Mouse (Mus musculus) spleen, postnatal 10 days (tissue): ENCODE data around the gene Aox2.

ENCODE experiments used
- DNase-seq, 2 experiments: peaks; one replicate each; pipeline ENCODE4 v3.0.0; 2021 to 2022; ENCODE audit warnings: low spot score in 2 of 2

Aox2 gene

DNA sequence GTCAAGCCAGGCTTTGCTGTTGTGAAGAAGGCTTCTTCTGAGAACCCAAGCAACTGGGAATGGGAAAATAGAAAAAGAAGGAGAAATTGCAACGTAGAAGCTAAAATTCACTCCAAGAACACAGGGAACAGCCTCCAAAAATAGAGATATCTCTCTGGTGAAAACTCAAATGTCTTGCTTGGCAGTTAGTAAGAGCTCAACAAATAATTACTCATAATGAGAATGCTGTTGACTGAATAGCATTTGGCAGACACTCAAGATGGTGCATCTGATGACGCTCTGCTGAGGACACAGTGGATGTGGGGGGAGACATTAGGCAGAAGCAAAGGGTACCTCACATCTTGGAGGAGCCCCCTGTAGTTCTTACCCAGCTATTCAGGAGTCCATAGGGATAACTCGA is 10.0 kb downstream of the Aox2 start:
- DNase-seq, result no peak

DNA sequence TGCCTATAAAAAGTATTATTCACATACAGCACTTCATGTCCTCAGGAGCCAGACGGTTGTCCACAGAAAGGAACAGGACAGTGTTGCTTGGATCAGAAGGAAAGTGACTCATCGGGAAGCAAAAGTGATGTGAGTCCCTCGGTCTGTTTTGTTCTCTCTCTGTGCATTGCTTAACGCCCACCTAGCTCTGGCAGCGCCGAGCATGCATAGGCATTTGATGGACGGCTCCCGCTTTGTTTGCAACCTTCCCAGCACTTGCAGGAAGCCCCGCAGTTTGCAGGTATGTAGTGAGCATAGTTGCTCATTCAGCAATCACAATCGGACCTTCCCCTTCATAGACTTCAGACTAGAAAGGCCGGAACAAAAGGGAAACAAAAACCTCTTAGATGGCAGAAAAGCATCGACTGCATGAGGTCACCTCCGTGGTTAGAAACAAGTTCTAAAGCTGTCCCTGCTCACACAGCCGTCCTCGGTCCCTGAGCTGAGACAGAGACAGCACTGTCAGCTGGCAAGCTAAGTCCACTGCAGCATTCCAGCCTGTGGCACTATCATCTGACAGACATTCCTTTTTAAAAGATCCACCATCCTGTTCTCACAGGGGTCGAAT is 11.8 kb downstream of the Aox2 start:
- DNase-seq, result no peak

DNA sequence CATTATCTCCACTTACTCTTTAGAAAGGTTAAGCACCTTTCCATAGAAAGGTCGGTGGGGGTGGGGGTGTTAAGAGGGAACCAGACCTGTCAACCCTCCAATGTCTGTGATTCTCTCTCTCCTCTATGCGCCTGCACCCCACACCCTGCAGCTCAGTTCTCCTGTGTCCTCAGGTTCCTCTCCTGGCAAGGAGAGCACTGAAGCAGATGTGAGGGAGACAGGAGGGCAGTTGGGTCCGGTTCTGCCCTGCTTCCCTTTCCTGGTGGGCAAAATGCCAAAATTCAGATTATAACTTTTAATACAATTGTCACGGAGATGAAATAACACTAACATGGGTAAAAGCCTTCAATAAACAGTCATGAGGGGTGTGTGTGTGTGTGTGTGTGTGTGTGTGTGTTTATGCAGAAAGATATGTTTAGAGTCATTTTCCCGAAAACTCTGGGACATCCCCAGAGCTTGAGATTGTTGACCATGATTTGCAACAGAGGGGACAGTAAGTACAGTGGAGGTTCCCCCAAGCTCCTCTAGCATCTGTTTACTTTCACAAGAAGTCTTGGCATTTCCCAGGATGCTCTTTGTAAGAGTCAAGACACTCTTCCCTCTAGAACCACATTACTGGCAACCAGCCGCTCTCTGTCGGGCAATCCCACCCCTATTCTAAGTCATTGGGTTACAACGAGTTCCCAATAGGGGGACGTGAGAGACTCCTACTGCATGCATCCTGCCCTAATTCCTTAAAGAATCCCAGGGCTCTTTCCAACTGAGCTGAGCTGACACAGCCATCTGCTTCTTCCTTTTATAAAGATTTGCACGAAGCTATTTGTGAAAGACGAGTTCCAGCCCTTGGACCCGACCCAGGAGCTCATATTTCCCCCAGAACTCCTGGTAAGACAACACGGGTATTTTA is 13.5 kb downstream of the Aox2 start:
- DNase-seq, result no peak

DNA sequence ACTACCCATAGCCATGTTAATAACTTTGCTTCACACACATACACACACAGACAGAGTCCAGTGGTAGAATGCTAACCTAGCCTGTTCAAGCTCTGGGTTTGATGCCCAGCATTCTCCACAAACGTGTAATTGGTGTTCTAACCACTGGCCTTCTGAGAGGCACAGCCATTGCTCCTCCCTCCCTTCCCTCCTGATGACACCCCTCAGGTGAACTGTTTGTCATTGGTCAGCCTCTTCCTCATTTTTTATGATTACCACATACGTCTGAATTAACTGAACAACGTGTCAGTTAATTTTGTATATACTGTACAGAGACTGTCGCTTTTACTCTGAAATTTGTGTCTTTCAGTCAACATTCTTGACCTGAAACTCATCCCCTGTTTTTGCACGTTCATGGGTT is 16.6 kb downstream of the Aox2 start:
- no peak for DNase-seq

DNA sequence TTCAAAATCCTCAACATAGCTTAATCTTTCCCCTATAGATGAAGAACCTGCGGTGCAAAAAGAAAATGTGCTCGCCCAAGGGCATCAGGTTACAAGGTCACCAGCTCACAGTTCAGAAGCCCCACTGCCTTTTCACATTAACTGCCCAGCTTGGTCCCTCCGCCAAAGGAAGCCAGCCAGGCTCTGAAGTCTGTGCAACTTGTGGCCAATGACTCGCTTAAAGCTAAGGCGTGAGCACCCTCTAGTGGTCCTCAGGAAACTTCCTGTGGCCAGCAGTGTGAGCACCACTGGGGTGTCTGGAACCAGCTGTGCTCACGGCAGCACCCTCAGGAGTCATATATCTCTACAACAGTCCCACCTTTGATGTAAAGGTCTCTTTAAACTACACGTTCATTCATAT is 18.2 kb downstream of the Aox2 start:
- DNase-seq, result peak; percentile 45 to 80

DNA sequence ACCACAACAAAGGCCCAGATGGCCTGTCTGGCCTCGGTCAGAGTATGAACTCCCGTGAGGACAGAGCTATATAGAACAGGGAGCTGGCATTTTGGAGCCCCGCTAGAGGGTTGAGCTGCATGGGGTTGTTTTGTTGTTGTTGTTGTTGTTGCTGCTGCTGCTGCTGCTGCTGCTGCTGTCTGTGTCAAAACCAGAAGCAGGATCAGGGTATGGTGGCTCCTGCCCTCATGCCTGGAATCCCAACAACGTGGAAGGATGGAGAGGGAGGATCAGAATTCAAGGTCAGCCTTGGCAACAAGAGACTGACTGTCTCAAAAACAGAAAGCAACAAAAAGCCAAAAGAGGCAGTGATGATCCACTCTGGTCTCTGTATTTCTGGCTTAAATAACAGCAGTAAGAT is 18.7 kb downstream of the Aox2 start:
- no peak for DNase-seq

DNA sequence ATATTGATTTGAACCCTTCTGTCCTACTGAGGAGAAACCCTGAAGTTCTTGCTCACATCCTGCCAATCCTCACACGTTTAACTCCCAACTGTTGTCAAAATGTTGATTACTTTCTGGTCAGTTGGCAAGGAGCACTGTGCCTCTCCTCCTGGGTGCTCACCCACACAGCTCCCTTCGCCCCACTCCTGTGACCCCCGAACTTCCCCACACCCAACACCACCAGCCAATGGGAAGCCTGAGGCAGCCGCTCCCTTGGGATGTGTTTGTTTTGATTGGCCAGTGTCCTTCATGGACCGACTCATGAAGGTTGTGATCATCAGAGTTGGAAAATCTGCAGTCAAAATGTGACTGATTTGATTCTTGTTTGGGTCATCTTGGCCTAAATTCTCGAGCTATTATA is 20.2 kb downstream of the Aox2 start:
- DNase-seq, result no peak

DNA sequence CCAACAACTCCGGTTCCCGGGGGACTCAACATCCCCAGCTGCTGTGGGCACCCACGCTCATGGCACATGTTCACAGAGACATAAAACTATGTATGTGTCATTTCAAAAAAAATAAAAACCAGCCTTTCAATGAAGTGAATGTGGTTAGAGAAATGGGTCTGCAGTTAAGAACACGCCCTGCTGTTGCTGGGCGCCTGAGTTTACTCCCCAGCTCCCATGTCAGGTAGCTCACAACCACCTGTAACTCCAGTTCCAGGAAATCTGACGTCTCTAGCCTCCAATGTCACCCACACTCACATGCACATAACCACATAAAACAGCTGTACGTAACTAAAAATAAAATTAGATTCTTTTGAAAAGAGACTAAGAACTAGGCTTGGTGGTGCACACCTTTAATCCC is 22.9 kb downstream of the Aox2 start:
- DNase-seq, result no peak

DNA sequence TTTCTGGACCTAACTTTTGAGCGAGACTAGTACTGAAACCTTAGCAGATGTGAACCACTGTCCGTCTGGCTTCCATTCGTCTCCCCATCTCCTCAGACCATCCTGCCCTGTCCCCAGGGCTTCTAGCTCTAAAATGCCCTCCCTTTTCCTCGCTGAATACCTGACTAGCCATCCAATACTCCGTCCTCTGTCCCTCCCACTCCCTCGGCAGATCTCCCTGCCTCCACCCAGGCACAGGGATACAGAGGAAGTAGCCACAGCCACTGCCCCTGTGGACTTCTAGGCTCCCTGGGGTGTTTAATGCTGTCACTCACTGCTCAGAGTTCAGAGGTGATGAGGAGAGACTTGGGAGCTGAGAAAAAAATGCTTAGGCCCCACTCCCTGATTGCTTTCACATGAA is 23.9 kb downstream of the Aox2 start:
- no peak for DNase-seq

DNA sequence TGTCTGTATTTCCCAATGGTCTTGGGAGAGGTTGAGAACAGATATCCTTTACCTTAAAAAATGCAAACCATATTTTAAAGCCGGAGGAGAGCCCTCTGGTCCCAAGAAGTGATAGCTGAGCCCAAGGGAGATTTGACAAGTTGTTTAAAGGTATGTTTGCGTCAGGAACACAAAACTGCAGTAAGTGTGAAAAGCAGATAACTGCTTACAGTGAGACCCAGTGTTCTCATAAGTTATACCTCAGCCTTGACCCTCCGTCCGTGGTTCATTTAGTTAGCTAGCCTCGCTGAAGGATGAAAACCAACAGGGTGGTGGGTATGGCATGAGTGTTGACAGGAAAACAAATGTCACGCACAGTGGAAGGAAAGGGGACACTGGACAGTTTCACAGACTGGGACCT is 24.9 kb downstream of the Aox2 start:
- peak in 1 of 2 experiments; percentile 7 for DNase-seq

DNA sequence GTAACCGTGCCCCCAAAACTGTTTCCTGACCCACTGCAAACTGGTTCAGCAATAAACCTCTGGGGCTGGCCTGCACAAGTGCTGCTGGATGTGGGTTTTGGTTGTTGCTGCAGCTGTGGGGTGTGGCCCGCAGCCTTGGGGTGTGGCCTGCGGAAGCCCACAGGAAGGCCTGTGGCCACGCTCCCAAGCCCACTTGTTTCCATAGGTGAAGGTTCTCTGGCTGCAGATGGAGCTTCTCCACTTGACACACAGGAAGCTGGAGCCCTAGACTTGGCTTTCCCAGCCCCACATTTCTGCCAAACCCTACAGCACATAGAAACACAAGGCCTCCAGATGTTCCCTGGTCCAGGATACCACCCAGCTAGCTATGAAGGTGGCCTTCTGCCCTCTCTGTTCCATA is 25.6 kb downstream of the Aox2 start:
- peak; percentile 16 to 64 for DNase-seq

DNA sequence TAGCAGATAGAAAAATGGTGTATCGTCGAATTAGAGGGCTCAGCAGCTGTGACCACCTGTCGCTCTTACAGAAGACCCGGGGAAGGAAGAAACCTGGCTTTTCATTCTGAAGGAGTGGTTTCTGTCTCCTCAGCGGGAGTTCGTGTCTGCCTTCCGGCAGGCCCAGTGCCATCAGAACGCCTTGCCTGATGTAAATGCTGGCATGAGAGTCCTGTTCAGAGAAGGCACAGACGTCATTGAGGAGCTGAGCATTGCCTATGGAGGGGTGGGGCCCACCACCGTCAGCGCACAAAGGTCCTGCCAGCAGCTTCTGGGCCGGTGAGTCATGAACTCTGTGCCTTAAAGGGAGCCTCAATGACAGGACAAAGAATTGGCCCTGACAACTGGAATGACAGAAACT is 26.2 kb downstream of the Aox2 start:
- DNase-seq, result peak in 1 of 2 experiments; percentile 16

DNA sequence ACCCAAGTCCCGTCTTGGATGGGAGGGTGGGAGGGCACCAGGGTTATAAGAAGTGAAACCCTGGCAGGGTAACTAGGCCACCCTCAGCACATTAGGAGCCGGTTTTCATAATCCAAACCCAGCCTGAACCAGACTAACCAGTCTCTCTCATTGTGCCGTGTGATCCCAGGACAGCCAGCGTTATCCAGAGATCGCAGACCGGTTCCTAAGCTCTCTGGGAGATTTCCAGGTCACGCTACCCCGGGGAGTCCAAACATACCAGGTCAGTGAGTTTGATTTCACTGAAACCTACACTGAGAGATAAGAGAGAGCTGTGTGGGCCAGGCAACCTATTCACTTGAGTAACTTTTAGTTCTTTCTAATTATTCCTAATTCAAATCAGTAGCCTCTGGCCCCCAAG is 29.1 kb downstream of the Aox2 start:
- DNase-seq, result peak in 1 of 2 experiments; percentile 5

DNA sequence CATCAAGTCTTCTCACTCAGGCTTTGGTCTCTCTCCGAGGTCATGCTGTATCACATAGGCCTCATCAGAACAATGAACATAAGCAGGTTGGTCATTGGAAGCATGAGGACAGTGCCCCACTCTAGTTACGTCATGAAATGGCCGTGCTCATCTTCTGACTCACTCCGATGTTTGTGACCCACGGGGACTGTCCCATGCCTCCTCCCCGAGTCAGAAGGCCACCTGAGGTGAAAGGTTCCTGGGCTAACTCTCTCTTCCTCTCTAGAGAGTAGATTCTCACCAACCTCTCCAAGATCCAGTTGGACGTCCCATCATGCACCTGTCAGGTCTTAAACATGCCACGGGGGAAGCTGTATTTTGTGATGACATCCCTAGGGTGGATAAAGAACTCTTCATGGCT is 30.5 kb downstream of the Aox2 start:
- peak in 1 of 2 experiments; percentile 2 for DNase-seq

DNA sequence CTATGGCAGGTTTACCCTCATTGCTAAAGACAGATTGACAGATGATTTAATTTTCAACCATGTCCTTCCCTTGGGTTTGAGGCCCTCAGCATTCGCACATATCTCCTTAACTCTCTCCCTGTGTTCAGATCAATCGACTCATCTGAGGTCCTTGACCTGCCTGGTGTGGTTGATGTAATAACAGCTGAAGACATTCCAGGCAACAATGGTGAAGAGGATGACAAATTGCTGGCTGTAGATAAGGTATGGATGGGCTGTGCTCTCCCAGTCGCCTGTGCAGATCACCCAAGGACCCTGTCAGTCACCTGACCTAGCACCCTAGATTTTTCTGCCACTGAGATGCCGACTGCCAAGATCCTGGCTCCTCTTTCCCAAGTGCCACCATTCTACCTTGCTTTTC is 31.7 kb downstream of the Aox2 start:
- peak in 1 of 2 experiments; percentile 1 for DNase-seq

DNA sequence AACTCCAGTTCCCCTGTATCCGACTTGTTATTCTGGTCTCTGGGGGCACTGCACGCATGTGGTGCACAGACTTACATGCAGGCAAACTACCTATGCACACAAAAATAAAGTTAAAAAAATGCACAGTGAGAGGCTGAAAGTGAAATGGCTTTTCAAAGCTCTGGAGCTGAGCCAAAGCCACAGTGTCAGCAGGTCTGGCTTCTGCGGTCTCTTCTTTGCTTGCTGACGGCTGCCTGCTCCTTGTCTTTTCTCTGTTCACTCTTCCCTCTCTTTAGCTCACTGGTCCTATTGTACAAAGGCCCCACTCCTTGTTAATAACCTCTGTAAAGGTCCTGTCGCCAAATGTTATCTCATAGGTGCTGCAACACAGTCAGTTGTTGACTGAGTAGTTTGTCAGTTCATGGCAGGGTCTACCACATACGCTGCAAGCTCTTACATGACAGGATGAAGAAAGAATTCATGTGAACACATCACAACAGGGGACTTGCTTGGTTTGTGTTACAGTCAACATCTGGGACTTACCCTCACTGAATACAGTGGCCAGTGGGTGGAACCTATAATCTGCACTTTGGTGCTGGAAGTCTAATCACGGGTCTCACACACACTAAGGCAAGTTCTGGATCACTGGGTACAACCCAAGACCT is 33.2 kb downstream of the Aox2 start:
- DNase-seq, result peak in 1 of 2 experiments; percentile 19

DNA sequence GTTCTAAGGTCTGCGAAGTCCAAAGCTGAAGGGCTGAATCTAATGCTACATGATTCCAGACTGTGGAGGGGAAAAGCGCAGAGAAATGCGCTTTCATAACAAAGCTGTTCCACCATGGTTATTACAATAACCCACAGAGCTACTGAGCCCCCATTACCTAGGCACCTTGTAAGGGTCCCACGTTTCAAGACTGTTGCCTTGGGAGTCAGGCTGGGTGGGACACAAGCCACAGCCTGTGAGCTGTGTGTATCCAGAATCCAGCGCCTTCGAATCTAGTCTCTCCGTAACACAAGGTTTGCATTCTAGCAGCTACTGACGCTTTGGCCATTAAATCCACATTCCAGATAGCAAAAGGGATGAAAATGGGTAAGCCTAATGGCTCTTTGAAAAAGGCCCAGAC is 35.0 kb downstream of the Aox2 start:
- no peak for DNase-seq

DNA sequence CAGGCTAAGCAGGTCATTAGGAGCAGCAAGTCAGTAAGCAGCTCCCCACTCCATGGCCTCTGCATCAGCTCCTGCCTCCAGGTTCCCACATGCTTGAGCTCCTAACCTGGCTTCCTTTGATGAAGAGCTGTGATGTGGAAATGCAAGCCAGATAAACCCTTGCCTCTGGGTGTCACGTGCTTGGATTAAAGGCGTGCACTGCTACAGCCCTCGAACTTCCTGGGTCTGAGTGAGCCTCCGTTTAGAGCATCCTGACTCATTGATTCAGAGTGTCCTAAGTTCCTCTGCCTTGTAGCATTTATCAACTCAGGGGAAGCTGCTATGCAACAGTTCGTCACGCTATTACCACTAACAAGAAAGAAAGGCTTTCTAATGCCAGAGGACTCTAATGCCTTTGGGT is 37.4 kb downstream of the Aox2 start:
- DNase-seq, result peak in 1 of 2 experiments; percentile 5

DNA sequence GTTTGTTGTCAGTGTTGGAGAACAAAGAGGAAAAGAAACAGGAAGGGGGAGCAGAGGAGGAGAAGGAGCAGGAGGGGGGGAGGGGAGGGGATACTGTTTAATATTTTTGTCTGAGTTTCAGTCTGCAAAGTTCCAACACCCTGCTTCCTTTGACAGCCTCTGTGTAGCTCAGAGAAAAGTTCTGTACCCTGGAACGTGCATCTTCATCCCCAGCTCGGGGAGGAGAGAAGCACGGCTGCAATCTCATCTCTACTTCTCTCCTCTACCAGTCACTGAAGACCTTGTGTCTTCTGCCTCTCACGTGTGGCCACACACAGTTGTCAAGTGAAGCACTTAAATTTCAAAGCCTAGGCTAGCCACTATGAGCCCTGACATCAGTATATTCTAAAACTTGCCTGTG is 55.1 kb downstream of the Aox2 start:
- DNase-seq, result peak in 1 of 2 experiments; percentile 6

DNA sequence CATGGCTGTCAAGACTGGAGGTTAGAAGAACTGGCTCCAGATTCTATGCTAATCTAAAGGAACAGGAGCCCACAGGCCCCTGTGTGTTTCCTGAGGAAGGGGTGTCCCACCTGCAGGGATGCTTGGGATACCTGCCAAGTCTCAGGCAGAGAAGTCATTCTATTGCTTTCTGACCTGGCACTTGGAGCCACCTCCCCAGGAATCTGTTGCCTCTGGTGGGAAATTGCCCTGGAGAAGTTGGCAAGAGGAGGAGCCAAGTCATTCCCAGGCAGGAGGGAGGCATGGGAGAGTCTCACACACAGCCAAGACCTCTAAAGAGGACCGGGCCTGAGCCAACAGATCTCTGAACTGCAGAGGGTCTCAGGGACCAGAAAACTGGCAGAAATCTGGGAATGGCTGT is 61.8 kb downstream of the Aox2 start:
- DNase-seq, result peak in 1 of 2 experiments; percentile 7

DNA sequence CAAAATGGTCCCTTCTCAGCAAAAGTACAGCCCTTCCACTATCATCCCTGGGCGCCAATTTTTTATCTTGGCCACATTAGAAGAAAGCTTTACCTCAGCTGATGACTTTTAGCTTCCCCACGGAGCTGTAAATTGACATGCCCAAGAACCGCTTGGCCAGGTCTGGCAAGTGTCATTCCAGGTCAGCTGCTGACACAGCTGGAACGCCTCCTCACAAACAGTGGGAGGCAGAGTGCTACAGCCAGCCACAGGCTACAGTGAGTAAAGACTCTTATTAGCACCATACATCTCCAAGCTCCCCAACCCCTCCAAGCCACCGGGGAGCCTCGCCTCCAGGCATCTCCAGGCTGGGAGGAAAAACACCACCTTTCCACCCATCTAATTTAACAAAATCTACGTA is 63.5 kb downstream of the Aox2 start:
- peak in 1 of 2 experiments; percentile 7 for DNase-seq

DNA sequence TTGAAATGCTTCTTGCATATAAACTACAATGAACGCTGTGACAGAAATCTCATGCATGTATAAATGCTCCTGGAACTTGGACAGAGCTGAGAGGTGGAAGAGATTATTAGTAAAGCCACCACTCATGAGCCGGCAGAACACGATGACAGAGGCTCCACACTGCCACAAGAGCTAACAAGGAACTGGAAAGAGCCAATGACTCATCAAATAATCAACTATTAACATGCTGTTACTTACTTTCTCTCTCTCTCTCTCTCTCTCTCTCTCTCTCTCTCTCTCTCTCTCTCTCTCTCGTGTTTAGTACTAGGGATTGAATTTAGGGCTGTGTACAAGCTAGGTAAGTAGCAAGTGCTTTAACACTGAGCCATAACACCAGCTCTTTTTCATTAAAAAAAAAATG is 65.7 kb downstream of the Aox2 start:
- DNase-seq, result no peak

DNA sequence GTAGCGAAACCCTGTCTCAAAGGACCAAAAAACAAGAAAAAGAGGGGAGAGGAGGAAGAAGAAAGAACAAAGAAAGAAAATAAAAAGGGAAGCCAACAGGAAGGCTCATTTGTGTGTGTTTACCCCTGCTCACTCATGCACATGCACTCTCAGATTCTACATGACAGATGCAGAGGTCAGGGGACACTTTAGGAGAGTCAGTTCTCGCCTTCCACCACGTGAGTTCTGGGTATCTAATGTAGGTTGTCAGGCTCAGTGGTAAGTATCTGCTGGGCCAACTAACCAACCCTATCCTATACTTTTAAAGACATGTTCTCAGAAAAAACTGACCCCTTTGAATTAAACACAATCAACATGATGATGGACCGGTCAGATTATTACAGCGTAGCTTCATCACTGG is 66.4 kb downstream of the Aox2 start:
- no peak for DNase-seq
